Mouse (Mus musculus) macrophage (primary cell): Measurements from ENCODE around the gene Kirrel3. TPM values are rescaled to one million over a fixed set of nuclear protein-coding genes. Genes with fewer than 3 reads are reported as not detected.

Experiments used
- H3K27ac ChIP-seq: fragments of 350-480 bp; formaldehyde crosslinking; 2 replicates; pipeline ENCODE4 v1.9.0; 2021
- H3K36me3 ChIP-seq: fragments of 350-480 bp; formaldehyde crosslinking; 2 replicates; pipeline ENCODE4 v1.9.0; 2021; ENCODE audit errors: inconsistent target
- H3K4me3 ChIP-seq: fragments of 350-480 bp; formaldehyde crosslinking; 2 replicates; pipeline ENCODE4 v1.9.0; 2021; ENCODE audit errors: inconsistent target
- H3K79me2 ChIP-seq: fragments of 350-480 bp; formaldehyde crosslinking; 2 replicates; pipeline ENCODE4 v1.9.0; 2021; ENCODE audit errors: inconsistent target
- WGBS: methylation state at CpG from one replicate; pipeline ENCODE4 v1.1.7; 2026; ENCODE audit warnings: inconsistent platforms; ENCODE audit not compliant: missing documents; 5-methylcytosine and 5-hydroxymethylcytosine counted together
- polyA plus RNA-seq: library from polyadenylated mRNA; stranded (reverse); fragments of 250-400 nt; gene quantifications from 3 replicates; pipeline ENCODE4 v1.2.4, GENCODE M21; 2018; ENCODE audit warnings: inconsistent platforms

The Kirrel3 gene
- polyA plus RNA-seq, 1 experiment from 2014 or later = not detected

DNA sequence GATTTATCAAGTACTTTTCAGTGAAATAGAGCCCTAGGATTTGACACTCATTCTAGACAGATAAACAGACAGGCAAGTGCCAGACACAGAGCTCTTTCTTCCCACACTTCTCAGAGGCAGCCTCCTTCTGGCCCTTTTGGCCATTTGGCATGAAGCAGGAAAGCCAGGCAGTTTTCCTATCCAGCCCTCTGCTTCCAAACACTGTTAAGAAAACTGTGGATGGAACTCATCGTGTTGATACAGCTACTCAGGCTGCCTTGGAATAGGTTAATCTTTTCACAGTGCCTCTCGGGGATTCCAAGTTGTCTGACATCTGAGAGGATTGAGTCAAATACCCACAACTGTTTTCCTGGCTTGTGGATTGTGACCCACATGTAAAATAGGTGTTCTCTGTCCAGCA, 401.5 kb downstream of the Kirrel3 start:
- Histone ChIP-seq H3K4me3 (no peak overlapping the region), H3K27ac (no peak overlapping the region), H3K36me3 (no peaks in the 10 kb centered on the region), H3K79me2 (no peaks in the 10 kb centered on the region)
- 47% methylated on average over 2 of the region's 2 CpGs for WGBS

DNA sequence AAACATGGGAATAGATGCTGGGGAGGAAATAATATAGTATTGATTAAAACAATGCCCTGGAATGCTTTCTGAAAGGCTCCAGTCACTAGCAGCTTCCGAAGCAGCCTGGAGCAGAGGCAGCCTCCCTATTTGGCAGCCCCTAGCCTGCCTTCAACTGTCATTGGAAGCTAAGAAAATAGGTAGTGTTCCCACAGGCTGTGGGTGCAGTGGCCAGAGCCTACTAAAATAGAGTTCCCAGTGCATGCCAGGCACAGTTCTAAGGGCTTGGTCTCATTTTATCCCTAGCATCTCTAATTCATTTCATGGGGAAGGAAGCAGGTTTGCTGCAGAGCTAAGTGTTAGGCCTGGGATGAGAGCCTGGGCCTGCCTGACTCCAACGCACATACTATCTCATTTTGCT, 402.6 kb downstream of the Kirrel3 start:
- H3K36me3 ChIP-seq = no peaks in the 10 kb centered on the region
- no peak overlapping the region for H3K27ac ChIP-seq
- no peak overlapping the region for H3K4me3 ChIP-seq
- 90% methylated on average over 2 of the region's 2 CpGs for WGBS
- H3K79me2 ChIP-seq = no peaks in the 10 kb centered on the region

DNA sequence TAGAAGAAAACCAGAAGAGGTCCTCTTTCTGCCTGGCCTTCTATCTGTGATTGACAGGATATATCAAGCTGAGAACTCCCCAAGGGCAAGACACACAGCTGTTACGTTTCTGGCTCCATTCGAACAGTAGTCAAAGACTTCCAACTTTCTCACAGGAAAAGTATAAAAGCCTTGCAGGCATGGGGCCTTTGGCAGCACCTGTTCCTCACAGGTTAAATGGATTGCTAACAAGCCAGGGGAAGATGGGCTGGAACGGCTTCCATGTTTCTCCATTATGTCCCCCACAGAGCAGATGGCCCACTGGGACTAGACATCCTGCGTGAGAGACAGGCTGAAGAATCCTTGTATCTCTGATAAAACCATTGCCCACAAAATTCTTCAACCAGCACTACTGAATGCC, 415.5 kb downstream of the Kirrel3 start:
- 86% methylated on average over 4 of the region's 4 CpGs for WGBS
- H3K36me3 ChIP-seq = no peaks in the 10 kb centered on the region

DNA sequence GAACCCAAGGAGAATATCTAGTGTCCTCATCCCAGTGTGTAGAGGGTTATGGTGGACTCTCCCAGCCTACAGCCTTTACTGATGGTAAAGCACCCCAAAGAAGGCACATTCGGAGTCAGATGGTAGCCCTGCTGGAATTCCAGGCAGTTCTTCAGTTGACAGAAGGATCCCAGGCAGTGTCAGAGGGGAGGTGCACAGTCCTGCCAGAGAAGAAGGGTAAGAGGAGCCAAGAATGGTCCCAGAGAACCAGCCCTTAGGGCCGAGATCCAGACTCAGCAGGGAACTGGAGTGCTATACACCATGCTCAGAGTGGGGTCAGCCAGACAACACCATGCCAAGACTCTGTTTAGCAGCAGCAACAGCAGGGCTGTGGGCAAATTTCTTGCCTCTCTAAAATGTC, 416.2 kb downstream of the Kirrel3 start:
- Histone ChIP-seq H3K36me3 (no peaks in the 10 kb centered on the region), H3K27ac (no peak overlapping the region), H3K79me2 (no peaks in the 10 kb centered on the region), H3K4me3 (no peak overlapping the region)
- 78% methylated on average over 2 of the region's 2 CpGs for WGBS

More for the DNA sequence above, 415.5 kb downstream of the Kirrel3 start:
- no peaks in the 10 kb centered on the region for H3K79me2 ChIP-seq
- H3K27ac ChIP-seq = no peak overlapping the region
- H3K4me3 ChIP-seq = no peak overlapping the region

DNA sequence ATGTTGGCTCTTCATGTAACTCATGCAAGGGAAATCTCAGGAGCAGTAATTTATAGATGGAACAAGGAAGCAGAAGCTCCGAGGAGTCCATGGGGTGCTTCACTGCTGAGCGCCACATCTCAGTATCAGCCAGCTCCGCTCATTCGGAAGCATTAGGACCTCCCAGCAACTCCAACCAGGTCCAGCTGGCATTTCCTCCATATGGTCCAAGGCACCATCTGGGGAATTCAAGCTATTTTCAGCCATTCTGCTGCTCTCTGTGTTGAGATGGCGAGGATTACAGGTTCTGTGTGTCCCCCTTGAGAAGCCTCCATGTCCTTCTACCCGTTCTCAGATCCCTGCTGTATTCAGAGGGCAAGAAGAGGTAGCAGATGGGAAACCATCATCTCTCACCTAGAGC, 419.5 kb downstream of the Kirrel3 start:
- WGBS = 93% methylated on average over 6 of the region's 6 CpGs
- Histone ChIP-seq H3K4me3 (no peak overlapping the region), H3K27ac (no peak overlapping the region), H3K79me2 (no peaks in the 10 kb centered on the region), H3K36me3 (no peaks in the 10 kb centered on the region)

DNA sequence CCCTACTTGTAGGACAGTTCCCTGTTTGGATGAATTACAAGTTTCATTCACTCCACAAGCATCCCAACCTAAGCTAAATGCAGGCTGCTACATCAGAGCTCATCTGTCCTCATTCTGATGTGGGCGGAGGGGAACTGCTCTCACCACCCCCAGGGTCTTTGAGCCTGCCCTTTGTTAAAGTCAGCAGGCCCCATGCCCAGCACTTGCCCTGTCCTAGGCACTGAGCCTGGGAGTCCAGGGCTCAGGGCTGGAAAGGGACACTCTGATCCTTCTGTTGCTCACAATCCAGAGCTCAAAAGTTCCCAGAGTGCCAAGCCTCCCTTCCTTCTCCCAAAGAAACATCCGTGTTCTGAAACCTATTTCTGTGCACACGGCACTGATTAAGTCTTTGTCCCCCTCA, 422.3 kb downstream of the Kirrel3 start:
- Histone ChIP-seq H3K36me3 (no peaks in the 10 kb centered on the region), H3K79me2 (no peaks in the 10 kb centered on the region), H3K4me3 (no peak overlapping the region), H3K27ac (no peak overlapping the region)
- 87% methylated on average over 3 of the region's 3 CpGs for WGBS

DNA sequence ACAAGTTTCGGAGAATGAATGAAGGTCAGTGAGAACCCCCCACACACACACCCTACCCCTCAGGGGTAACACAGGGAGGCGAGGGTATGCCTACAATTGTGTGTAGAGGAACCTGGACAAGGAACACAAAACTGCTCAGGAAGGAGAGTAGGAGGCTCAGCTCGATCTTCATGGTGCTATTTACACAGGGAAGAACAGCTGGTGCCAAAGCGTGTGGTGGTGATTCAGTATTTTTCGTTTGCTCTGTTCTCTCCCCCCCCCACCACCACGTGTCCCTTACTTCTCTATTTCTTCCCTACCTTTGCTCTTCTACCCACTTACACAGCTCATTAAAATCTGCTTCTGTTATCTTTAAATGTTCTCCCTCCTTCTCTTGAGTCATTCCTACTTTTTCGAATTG, 426.1 kb downstream of the Kirrel3 start:
- 62% methylated on average over 7 of the region's 7 CpGs for WGBS

DNA sequence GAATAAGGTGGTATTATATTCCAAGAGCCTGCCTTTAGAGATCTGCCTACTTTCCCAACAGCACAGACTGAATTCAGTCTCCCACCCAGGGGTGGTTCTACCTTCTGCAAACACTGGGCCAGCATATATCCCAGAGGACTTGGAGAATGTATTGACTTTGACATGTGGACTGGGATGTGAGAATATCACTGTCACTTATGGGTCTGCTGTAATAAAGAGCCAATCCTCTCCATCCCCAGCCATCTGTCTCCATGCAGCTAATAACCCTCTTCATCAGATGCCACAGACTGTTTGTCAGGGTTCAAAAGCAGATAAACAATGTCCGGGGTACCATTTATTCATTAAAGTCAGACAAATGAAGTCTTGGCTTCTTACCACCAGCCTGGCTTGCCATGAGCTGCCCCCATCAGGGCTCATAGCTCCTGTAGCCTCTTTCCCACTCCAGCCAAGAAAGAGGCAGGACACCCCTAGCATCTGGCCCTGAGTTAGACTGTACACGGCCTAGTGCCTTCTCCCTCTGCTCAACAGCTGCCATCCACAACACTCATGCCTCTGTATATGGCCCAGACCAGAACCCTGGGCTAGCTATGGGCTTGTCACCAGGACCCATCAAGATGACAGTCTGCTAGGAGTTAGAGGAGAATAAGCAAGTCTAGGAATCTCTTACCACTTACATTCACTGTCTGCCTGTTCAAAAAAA, 426.7 kb downstream of the Kirrel3 start:
- 92% methylated on average over 2 of the region's 2 CpGs for WGBS
- no peak overlapping the region for H3K4me3 ChIP-seq

More for the DNA sequence above, 426.1 kb downstream of the Kirrel3 start:
- Histone ChIP-seq H3K79me2 (no peaks in the 10 kb centered on the region), H3K4me3 (no peak overlapping the region), H3K27ac (no peak overlapping the region), H3K36me3 (no peaks in the 10 kb centered on the region)

DNA sequence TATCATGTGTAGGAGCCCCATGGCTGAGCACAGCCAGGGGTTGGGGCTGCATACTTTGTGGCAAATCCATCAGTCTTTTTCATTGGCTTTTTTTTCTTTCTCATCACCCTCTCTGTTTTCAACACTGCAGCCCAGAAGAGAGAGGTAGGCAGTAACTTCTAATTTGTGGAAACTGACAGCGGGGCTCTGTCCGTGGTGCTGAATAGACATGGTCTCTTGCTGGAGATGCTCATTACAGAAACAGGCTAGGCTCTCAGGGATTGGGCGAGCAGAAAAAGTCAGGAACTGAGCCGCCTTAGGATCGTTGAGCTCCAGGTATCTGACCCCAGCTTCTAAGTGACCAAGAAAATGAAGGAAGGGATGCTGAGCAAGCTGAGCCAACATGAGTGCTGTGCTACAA, 427.3 kb downstream of the Kirrel3 start:
- WGBS = 9% methylated on average over 5 of the region's 5 CpGs

More for the DNA sequence above, 426.7 kb downstream of the Kirrel3 start:
- Histone ChIP-seq H3K36me3 (no peaks in the 10 kb centered on the region), H3K79me2 (no peaks in the 10 kb centered on the region), H3K27ac (no peak overlapping the region)

DNA sequence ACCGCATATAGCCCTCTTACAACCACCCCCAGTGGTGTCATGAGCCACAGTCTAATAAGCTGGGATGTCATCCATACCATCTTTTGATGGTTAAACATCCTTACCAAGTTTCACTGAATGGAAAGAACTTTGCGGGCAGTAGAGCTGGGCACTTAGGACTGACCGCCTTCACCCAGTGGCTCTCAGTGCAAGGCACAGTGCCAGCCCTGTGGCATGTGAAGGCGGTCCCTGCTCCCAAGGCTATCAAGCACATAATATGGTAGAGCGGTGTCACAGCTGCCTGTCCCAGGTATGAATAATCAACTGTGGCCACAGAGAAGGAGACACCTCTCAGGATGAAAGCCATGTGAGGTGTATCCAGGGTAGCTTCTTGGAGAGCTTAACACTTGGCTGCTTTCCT, 433.3 kb downstream of the Kirrel3 start:
- WGBS = 94% methylated on average over 5 of the region's 5 CpGs
- Histone ChIP-seq H3K36me3 (no peaks in the 10 kb centered on the region), H3K4me3 (no peak overlapping the region), H3K27ac (no peak overlapping the region), H3K79me2 (no peaks in the 10 kb centered on the region)

More for the DNA sequence above, 427.3 kb downstream of the Kirrel3 start:
- Histone ChIP-seq H3K79me2 (no peaks in the 10 kb centered on the region), H3K4me3 (no peak overlapping the region), H3K36me3 (no peaks in the 10 kb centered on the region), H3K27ac (no peak overlapping the region)

DNA sequence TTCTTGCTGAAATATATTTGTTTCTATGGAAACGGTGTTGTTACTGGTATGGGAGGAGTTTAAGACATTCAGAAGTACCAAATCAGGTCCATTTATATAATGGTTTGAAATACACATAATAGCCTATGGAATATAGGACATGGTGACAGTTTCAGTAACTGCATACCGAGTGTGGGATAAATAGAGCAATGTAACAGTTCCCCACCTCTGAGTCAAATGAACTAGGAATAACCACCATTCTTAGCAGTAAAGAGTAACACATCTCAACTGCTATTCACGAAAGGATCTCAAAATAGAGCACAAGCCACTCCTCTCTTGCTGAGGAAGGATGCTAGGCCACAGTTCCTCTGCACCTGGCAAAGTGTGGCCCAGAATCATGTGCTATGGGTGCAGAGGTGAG, 434.4 kb downstream of the Kirrel3 start:
- no peak overlapping the region for H3K4me3 ChIP-seq
- no peaks in the 10 kb centered on the region for H3K36me3 ChIP-seq
- 67% methylated on average over 3 of the region's 3 CpGs for WGBS
- H3K27ac ChIP-seq = no peak overlapping the region
- no peaks in the 10 kb centered on the region for H3K79me2 ChIP-seq

DNA sequence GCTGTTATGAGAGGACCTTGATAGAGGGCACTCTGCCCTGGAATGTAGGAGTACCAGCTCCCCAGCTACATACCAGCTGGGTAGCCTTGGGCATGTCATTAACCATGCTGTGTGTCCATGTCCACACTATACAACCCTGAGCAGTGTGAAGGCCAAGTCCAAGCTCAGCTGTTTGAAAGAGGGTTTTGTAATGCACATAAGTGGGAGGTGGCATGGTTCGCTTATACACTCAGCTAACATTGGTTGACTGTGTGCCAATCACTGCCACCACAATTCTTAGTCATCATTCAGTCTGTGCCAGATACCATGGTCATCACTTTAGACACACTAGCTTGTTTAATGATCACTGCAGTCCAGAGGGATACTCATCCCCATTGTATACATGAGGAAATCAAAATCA, 436.2 kb downstream of the Kirrel3 start:
- Histone ChIP-seq H3K27ac (no peak overlapping the region), H3K36me3 (no peaks in the 10 kb centered on the region), H3K79me2 (no peaks in the 10 kb centered on the region), H3K4me3 (no peak overlapping the region)
- WGBS = 100% methylated on average over 1 of the region's 1 CpGs

DNA sequence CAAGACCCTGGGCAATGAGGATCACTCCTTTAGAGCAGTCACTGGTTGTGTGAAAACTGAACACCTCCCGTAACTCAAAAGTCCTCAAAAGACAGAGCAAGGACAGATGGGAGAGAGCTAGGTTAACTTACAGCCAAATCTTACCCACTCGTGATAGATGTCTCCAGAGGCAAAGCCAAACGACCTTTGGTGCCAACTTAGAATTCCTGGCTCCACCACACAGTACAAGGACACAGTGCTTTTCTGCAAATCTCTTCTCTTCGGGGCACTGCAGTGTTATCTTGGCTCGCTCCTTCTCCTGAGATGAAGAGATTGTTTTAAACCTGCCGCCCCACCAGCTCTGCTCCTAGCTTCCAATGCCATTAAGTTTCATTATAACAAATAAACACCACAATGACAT, 437.0 kb downstream of the Kirrel3 start:
- Histone ChIP-seq H3K27ac (no peak overlapping the region), H3K36me3 (no peaks in the 10 kb centered on the region), H3K4me3 (no peak overlapping the region), H3K79me2 (no peaks in the 10 kb centered on the region)
- 78% methylated on average over 6 of the region's 6 CpGs for WGBS

DNA sequence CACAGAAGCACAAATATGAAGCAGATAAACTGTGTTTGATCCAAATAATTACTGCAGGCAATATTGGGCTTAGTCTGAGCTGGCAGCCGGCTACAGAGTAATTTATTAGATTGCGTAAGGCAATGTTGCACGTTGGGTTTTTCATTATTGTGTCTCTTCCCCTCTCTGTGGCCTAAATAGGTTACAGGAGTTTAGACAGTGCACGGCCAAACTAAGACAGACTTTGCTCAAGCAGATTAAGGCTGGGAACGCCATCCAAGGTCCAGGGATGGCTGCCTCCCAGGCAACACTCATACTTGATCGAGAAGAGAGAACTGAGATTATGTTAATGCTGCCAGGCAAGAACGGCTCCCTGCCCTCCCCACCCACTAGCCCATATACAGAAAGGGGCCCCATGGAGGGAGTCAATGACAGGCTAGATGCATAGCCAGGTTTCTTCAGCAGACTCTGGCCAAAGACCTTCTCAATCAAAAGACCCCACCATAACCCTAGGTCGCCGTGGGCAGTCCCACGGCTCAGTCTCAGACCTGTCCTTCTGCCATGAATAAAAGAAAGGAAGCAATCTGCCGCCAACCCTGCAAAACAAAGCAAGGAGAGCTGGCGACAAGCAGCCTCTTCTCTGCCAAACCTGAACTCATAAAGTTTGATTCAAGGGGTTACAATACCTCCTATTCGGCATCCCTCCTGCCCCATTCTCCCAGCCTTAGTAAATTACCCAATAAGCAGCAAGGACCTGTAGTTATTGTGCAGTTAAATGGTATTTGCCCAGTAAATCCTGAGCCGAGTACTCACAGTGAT, 437.6 kb downstream of the Kirrel3 start:
- WGBS = 89% methylated on average over 11 of the region's 14 CpGs
- H3K79me2 ChIP-seq = no peaks in the 10 kb centered on the region
- H3K4me3 ChIP-seq = no peak overlapping the region
- no peaks in the 10 kb centered on the region for H3K36me3 ChIP-seq
- no peak overlapping the region for H3K27ac ChIP-seq

DNA sequence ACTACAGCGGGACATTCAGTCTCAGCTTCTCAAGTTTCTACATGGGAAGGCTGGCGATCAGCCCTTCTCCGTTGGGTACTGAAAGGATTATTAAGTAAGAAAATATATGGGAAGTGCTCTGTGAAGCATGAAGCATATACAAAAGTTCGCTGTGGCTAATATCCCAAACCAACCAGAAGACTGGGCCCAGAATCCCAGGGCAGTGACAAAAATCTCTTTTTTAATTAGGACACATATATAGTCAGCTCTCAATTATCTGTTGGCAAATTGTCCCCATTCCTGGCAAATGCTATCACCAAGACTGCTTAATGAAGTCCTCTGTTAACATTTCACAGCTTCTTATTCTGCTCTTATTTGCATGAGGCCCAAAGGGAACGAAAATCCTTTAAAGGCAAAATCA, 439.9 kb downstream of the Kirrel3 start:
- H3K36me3 ChIP-seq = no peaks in the 10 kb centered on the region
- 91% methylated on average over 5 of the region's 5 CpGs for WGBS
- no peak overlapping the region for H3K4me3 ChIP-seq
- H3K79me2 ChIP-seq = no peaks in the 10 kb centered on the region
- H3K27ac ChIP-seq = no peak overlapping the region
